Mouse (Mus musculus): ENCODE results near the gene Umps. TPM values are rescaled to one million over a fixed set of nuclear protein-coding genes. Genes with fewer than 3 reads are reported as not detected.
A peak's percentile ranks its signal among the peaks of the same experiment; 100 is the strongest.

Umps gene
- polyA plus RNA-seq, 1 experiment from 2014 or later = 30.9 TPM

DNA sequence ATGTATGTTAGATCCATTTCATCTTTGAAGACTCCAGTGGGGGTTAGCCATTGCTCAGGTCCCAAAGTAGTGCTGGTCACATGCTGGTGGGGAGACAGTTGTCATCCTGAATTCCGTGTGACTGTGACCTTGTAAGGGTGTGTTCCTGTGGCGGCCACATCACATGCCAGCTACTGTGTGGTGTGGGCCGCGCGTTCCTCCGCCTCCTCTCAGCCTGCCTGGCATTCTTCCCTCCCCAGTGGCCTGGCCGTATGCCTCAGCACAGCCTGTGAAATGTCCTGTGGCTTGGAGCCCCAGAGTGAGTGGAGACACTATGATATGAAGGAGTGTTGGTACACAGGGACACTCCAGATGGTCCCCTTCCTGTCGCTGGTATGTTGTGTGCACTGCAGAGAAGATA, 29.3 kb downstream of the Umps start:
- no peaks in the 10 kb centered on the region for H3K9me3 ChIP-seq (ENCODE audit: control insufficient read depth, low read length)
- H3K9ac ChIP-seq (replicated peaks; ENCODE audit: low read depth, low read length) = no peak overlapping the region
- ATAC-seq = no peak
- H3K27ac ChIP-seq (ENCODE audit: low read length) = no peak overlapping the region
- WGBS = 75% methylated on average over 8 of the region's 8 CpGs
- H3K4me2 ChIP-seq (ENCODE audit: low read length) = no peak overlapping the region
- no peak overlapping the region for H3K4me3 ChIP-seq (replicated peaks; ENCODE audit: low read length)
- no peaks in the 10 kb centered on the region; the same call in 1 of the 2 replicates for H3K27me3 ChIP-seq (replicated peaks; ENCODE audit: control insufficient read depth, insufficient read depth, low read length)
- H3K36me3 ChIP-seq (ENCODE audit: control insufficient read depth, insufficient read depth) = no peaks in the 10 kb centered on the region
- H3K4me1 ChIP-seq (replicated peaks; ENCODE audit: control insufficient read depth, insufficient read depth, low read length) = peaks cover 25% of the 10 kb centered on the region

DNA sequence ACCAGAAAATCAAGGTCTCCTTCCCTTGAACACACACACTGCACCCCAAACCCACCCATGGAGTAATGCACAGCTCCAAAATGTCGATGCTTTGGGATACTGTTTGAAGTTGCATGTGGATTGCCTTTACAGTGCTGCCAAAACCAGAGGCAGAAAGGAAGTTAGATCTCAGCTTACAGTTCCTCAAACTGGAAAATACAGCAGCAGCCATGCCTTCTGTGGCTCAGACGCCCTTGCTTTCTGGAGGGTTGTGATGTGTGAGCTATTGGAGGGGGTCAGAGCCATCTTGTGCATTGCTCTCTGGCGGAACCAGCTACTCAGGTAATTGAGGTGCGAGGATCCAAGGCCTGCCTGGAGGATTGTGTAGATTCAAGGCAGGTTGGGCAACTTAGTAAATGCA, 30.0 kb downstream of the Umps start:
- no peaks in the 10 kb centered on the region; the same call in 1 of the 2 replicates for H3K27me3 ChIP-seq (replicated peaks; ENCODE audit: control insufficient read depth, insufficient read depth, low read length)
- 86% methylated on average over 4 of the region's 4 CpGs for WGBS
- peaks cover 25% of the 10 kb centered on the region for H3K4me1 ChIP-seq (replicated peaks; ENCODE audit: control insufficient read depth, insufficient read depth, low read length)
- H3K9me3 ChIP-seq (ENCODE audit: control insufficient read depth, low read length) = no peaks in the 10 kb centered on the region
- H3K27ac ChIP-seq (ENCODE audit: low read length) = no peak overlapping the region
- no peak overlapping the region for H3K4me3 ChIP-seq (replicated peaks; ENCODE audit: low read length)
- no peaks in the 10 kb centered on the region for H3K36me3 ChIP-seq (ENCODE audit: control insufficient read depth, insufficient read depth)
- H3K4me2 ChIP-seq (ENCODE audit: low read length) = no peak overlapping the region
- no peak for ATAC-seq
- H3K9ac ChIP-seq (replicated peaks; ENCODE audit: low read depth, low read length) = no peak overlapping the region

DNA sequence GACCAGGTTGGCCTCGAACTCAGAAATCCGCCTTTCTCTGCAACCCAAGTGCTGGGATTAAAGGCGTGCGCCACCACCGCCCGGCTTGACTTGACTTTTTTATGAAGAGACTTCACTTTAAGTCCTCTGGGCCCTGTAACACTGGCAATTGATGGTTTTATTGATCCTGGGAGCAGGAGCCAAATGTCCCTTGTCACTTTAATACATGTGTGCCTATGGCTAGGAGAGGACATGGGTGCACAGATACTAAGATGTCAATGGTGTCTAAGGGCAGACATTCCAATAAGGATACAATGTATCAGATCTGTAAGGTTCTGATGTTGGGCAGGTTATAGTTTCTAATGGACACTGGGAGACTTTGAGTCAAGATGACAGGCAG, 31.4 kb downstream of the Umps start:
- no peak overlapping the region for H3K4me2 ChIP-seq (ENCODE audit: low read length)
- H3K4me1 ChIP-seq (replicated peaks; ENCODE audit: control insufficient read depth, insufficient read depth, low read length) = peaks cover 13% of the 10 kb centered on the region
- H3K27me3 ChIP-seq (replicated peaks; ENCODE audit: control insufficient read depth, insufficient read depth, low read length) = no peaks in the 10 kb centered on the region; the same call in 1 of the 2 replicates
- no peak for ATAC-seq
- no peak overlapping the region for H3K4me3 ChIP-seq (replicated peaks; ENCODE audit: low read length)
- WGBS = 93% methylated on average over 6 of the region's 6 CpGs
- no peak overlapping the region for H3K27ac ChIP-seq (ENCODE audit: low read length)
- no peak overlapping the region for H3K9ac ChIP-seq (replicated peaks; ENCODE audit: low read depth, low read length)
- no peaks in the 10 kb centered on the region for H3K9me3 ChIP-seq (ENCODE audit: control insufficient read depth, low read length)
- no peaks in the 10 kb centered on the region for H3K36me3 ChIP-seq (ENCODE audit: control insufficient read depth, insufficient read depth)

DNA sequence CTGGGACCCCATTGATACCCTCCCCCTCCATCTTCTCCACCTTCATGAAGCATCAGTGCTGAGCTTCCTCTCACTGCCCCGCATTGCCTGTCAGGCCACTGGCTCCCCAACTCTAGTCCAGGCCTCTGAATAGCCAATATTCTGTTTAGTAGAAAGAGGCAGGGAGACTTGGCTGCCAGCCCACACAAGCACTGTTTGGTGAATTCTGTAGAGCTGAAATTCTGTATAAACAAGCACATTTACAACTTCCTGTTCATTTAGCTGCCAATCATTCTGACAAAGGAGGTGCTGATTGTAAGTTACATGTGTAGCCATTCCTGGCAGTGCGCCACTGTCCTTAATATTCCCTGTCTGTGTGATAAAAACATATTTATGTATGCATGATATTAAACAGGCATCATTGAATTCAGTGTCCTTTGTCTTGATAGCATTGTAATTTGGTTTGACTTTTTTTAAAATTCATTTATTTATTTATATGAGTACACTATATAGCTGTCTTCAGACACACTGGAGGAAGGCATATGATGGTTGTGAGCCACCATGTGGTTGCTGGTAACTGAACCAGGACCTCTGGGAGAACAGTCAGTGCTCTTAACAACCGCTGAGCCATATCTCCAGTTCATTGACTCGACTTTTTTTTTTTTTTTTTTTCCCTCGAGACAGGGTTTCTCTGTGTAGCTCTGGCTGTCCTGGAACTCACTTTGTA, 32.0 kb downstream of the Umps start:
- Histone ChIP-seq H3K27me3 (replicated peaks; ENCODE audit: control insufficient read depth, insufficient read depth, low read length) (no peaks in the 10 kb centered on the region; the same call in 1 of the 2 replicates), H3K9me3 (ENCODE audit: control insufficient read depth, low read length) (no peaks in the 10 kb centered on the region), H3K36me3 (ENCODE audit: control insufficient read depth, insufficient read depth) (no peaks in the 10 kb centered on the region), H3K4me2 (ENCODE audit: low read length) (no peak overlapping the region), H3K27ac (ENCODE audit: low read length) (peak overlapping the region; percentile 69), H3K4me1 (replicated peaks; ENCODE audit: control insufficient read depth, insufficient read depth, low read length) (peaks cover 13% of the 10 kb centered on the region), H3K9ac (replicated peaks; ENCODE audit: low read depth, low read length) (no peak overlapping the region), H3K4me3 (replicated peaks; ENCODE audit: low read length) (no peak overlapping the region)
- WGBS = 23% methylated on average over 5 of the region's 5 CpGs
- ATAC-seq = peak; percentile 82

DNA sequence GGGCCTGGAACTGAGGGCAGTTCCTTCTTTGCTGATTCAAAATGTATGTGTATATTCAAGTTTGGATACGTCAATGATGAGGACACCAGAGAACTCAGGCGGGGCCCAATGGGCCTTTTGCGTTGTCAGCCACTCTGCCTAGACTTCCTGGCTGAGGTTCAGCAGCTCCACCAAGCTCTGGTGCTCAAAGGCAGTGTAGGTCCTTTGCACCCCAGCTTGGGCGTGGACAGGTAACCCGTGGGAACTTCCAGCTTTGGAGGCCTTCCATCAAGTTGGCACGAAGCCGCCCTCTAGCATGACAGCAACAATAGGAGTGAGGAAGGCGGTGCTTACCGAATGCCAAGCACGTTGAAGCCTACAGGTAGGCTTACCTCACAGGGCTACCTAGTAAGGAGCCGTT, 33.4 kb downstream of the Umps start:
- no peaks in the 10 kb centered on the region; the same call in 1 of the 2 replicates for H3K27me3 ChIP-seq (replicated peaks; ENCODE audit: control insufficient read depth, insufficient read depth, low read length)
- no peak overlapping the region for H3K27ac ChIP-seq (ENCODE audit: low read length)
- no peak for ATAC-seq
- H3K9ac ChIP-seq (replicated peaks; ENCODE audit: low read depth, low read length) = no peak overlapping the region
- peaks cover 18% of the 10 kb centered on the region for H3K4me1 ChIP-seq (replicated peaks; ENCODE audit: control insufficient read depth, insufficient read depth, low read length)
- H3K4me2 ChIP-seq (ENCODE audit: low read length) = no peak overlapping the region
- WGBS = 92% methylated on average over 11 of the region's 11 CpGs
- H3K9me3 ChIP-seq (ENCODE audit: control insufficient read depth, low read length) = no peaks in the 10 kb centered on the region
- no peaks in the 10 kb centered on the region for H3K36me3 ChIP-seq (ENCODE audit: control insufficient read depth, insufficient read depth)
- no peak overlapping the region for H3K4me3 ChIP-seq (replicated peaks; ENCODE audit: low read length)

DNA sequence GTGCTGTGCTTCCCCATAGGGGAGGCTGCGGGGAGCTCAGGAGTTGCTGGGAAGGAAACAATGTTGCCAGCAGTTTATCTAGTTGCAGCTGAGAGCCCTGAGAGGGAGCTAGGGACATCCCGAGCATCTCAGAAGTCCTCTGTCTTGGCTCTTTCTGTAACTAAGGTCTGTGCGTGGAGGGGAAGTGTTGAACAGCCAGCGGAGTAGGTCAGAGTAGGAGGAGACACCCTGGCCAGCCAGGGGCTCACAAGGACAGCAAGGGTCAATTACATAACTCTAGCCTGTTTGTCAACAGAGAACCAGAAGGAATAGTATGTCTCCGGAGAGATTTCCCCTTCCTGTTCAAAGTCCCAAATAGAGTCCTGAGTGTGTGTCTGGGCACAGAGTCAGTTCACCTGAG, 34.7 kb downstream of the Umps start:
- no peak overlapping the region for H3K4me2 ChIP-seq (ENCODE audit: low read length)
- WGBS = 59% methylated on average over 5 of the region's 5 CpGs
- H3K9me3 ChIP-seq (ENCODE audit: control insufficient read depth, low read length) = no peaks in the 10 kb centered on the region
- peaks cover 18% of the 10 kb centered on the region for H3K4me1 ChIP-seq (replicated peaks; ENCODE audit: control insufficient read depth, insufficient read depth, low read length)
- no peak overlapping the region for H3K4me3 ChIP-seq (replicated peaks; ENCODE audit: low read length)
- no peak for ATAC-seq
- no peak overlapping the region for H3K9ac ChIP-seq (replicated peaks; ENCODE audit: low read depth, low read length)
- no peaks in the 10 kb centered on the region; the same call in 1 of the 2 replicates for H3K27me3 ChIP-seq (replicated peaks; ENCODE audit: control insufficient read depth, insufficient read depth, low read length)
- H3K36me3 ChIP-seq (ENCODE audit: control insufficient read depth, insufficient read depth) = no peaks in the 10 kb centered on the region
- H3K27ac ChIP-seq (ENCODE audit: low read length) = no peak overlapping the region

DNA sequence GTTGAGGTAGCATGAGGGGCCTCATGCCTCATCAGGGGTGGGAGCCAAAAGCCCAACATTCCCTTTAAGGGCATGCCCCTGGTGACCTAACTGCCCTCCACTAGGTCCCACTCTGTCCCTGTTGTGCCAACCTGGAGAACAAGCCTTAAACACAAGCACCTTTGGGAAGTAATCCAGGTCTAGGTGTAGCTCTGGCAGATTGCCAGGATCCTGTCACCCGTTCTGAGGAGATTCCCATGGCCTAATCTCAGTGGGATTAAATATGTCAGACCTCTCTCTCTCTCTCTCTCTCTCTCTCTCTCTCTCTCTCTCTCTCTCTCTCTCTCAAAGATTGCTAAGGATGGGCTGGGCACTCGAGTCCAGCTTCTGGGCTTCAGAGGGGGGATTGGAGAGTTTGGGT, 35.2 kb downstream of the Umps start:
- Histone ChIP-seq H3K9ac (replicated peaks; ENCODE audit: low read depth, low read length) (no peak overlapping the region), H3K4me1 (replicated peaks; ENCODE audit: control insufficient read depth, insufficient read depth, low read length) (peaks cover 18% of the 10 kb centered on the region), H3K9me3 (ENCODE audit: control insufficient read depth, low read length) (no peaks in the 10 kb centered on the region), H3K27ac (ENCODE audit: low read length) (no peak overlapping the region), H3K27me3 (replicated peaks; ENCODE audit: control insufficient read depth, insufficient read depth, low read length) (no peaks in the 10 kb centered on the region; the same call in 1 of the 2 replicates), H3K4me3 (replicated peaks; ENCODE audit: low read length) (no peak overlapping the region), H3K36me3 (ENCODE audit: control insufficient read depth, insufficient read depth) (no peaks in the 10 kb centered on the region), H3K4me2 (ENCODE audit: low read length) (no peak overlapping the region)
- ATAC-seq = no peak
- 40% methylated on average over 2 of the region's 2 CpGs for WGBS

DNA sequence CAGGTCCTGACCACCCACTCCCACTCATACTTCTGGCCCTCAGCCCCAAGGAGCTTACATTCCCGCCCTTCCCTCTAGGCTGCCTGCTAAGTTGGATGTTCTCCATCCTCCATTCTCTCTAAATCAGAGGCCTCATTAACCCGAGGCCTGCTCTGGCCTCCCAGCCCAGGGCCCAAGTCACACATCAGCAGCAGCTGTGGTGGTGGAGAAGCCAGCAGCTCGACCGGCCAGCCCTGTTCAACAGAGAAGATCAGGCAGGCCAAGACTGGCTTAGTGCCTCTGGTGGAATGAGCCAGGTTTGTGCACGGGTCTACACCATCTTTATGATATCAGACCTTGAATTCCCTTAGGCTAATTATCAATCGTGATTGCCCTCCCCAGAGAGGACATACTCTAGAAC, 36.1 kb downstream of the Umps start:
- Histone ChIP-seq H3K27me3 (replicated peaks; ENCODE audit: control insufficient read depth, insufficient read depth, low read length) (no peaks in the 10 kb centered on the region; the same call in 1 of the 2 replicates), H3K9me3 (ENCODE audit: control insufficient read depth, low read length) (no peaks in the 10 kb centered on the region), H3K4me1 (replicated peaks; ENCODE audit: control insufficient read depth, insufficient read depth, low read length) (peaks cover 18% of the 10 kb centered on the region), H3K4me3 (replicated peaks; ENCODE audit: low read length) (no peak overlapping the region), H3K27ac (ENCODE audit: low read length) (no peak overlapping the region), H3K4me2 (ENCODE audit: low read length) (no peak overlapping the region), H3K36me3 (ENCODE audit: control insufficient read depth, insufficient read depth) (no peaks in the 10 kb centered on the region), H3K9ac (replicated peaks; ENCODE audit: low read depth, low read length) (no peak overlapping the region)
- no peak for ATAC-seq
- 86% methylated on average over 6 of the region's 6 CpGs for WGBS

DNA sequence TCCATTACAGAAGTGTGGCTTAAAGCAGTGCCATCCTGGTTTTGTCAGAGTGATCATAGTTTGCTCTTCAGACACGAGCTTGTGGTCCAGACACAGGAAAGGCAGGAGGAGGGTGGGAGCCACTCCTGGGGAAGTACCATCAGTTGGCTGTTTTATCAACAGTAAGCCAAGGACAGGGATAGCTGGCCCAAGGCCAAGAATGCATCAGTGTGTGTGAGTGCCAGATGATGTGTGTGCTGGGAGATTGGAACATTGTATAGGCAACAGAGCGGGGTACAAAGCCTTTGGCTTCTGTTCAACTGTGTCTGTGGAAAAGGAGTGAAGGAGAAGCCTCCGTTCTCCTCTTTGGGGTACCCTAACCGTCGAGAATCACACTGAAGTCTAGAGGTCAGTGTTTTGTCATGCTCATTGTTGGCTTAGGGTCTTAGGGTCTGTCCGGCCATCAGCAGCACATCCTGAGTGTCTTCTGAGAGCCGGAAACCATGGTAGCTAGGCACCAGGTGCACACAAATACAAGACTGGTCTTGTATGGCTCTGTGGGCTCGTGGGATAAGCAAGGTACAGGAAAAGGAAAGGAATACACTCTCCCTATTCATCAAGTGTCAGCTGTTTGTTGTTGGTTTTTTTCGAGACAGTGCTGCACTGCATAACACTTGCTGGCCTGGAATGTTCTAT, 37.9 kb downstream of the Umps start:
- 61% methylated on average over 9 of the region's 9 CpGs for WGBS
- H3K4me3 ChIP-seq (replicated peaks; ENCODE audit: low read length) = no peak overlapping the region
- peaks cover under 1% of the 10 kb centered on the region; the same call in 1 of the 2 replicates for H3K27me3 ChIP-seq (replicated peaks; ENCODE audit: control insufficient read depth, insufficient read depth, low read length)
- peaks cover 6% of the 10 kb centered on the region; the same call in 1 of the 2 replicates for H3K4me1 ChIP-seq (replicated peaks; ENCODE audit: control insufficient read depth, insufficient read depth, low read length)
- H3K36me3 ChIP-seq (ENCODE audit: control insufficient read depth, insufficient read depth) = no peaks in the 10 kb centered on the region
- 0 out of 2 replicates have a peak, but pooled peaks have one; percentile 47 for ATAC-seq
- no peaks in the 10 kb centered on the region for H3K9me3 ChIP-seq (ENCODE audit: control insufficient read depth, low read length)
- H3K27ac ChIP-seq (ENCODE audit: low read length) = no peak overlapping the region
- H3K4me2 ChIP-seq (ENCODE audit: low read length) = no peak overlapping the region
- no peak overlapping the region for H3K9ac ChIP-seq (replicated peaks; ENCODE audit: low read depth, low read length)
